Mouse (Mus musculus) C2C12 (cell line): ENCODE results near the gene Gsg1l. TPM values are rescaled to one million over a fixed set of nuclear protein-coding genes. Genes with fewer than 3 reads are reported as not detected.

Experiments used
- H3K27me3 ChIP-seq: one replicate; pipeline ENCODE4 v1.6.1; 2011; ENCODE audit not compliant: control insufficient read depth, insufficient read depth, insufficient read length
- H3K36me3 ChIP-seq: one replicate; pipeline ENCODE4 v1.6.1; 2011; ENCODE audit not compliant: control insufficient read depth, insufficient read depth
- H3K4me3 ChIP-seq: one replicate; pipeline ENCODE4 v1.5.1; 2011; ENCODE audit warnings: mild to moderate bottlenecking, control low read depth; ENCODE audit not compliant: poor library complexity, insufficient read depth, severe bottlenecking
- H3K79me2 ChIP-seq: one replicate; pipeline ENCODE4 v1.6.1; 2011; ENCODE audit not compliant: control insufficient read depth, insufficient read depth
- H3K79me3 ChIP-seq: one replicate; pipeline ENCODE4 v1.6.1; 2011; ENCODE audit warnings: low read depth, control low read depth
- H3ac ChIP-seq: one replicate; pipeline ENCODE3; 2011; ENCODE audit warnings: low read depth; ENCODE audit not compliant: control insufficient read depth, insufficient read length
- CEBPB ChIP-seq: IDR thresholded peaks from one replicate; pipeline ENCODE4 v1.6.1; 2011; ENCODE audit warnings: low read depth, mild to moderate bottlenecking, control low read depth, moderate library complexity
- CTCF ChIP-seq: IDR thresholded peaks from one replicate; pipeline ENCODE4 v1.5.1; 2011; ENCODE audit not compliant: control insufficient read depth, insufficient read depth, insufficient read length
- FOSL1 ChIP-seq: IDR thresholded peaks from one replicate; pipeline ENCODE4 v1.8.0; 2011; ENCODE audit warnings: mild to moderate bottlenecking, low read length; ENCODE audit not compliant: poor library complexity, insufficient read depth, severe bottlenecking
- MAX ChIP-seq: IDR thresholded peaks from one replicate; pipeline ENCODE4 v1.6.1; 2011; ENCODE audit warnings: mild to moderate bottlenecking, control low read depth
- MYOD1 ChIP-seq: IDR thresholded peaks from one replicate; pipeline ENCODE4 v1.6.1; 2011; ENCODE audit warnings: low read depth; ENCODE audit not compliant: control insufficient read depth, insufficient read length
- MYOG ChIP-seq: IDR thresholded peaks from one replicate; pipeline ENCODE4 v1.6.1; 2011; ENCODE audit not compliant: control insufficient read depth, insufficient read length; ENCODE audit errors: extremely low read depth
- USF1 ChIP-seq: IDR thresholded peaks from one replicate; pipeline ENCODE4 v1.6.1; 2011; ENCODE audit warnings: low read depth, mild to moderate bottlenecking, control low read depth, moderate library complexity
- polyA plus RNA-seq: library from polyadenylated mRNA; unstranded; fragments of >200 nt; fragmentation: generic; extraction: Trizol; gene quantifications from one replicate; pipeline ENCODE4 v1.2.1, GENCODE M21; 2012; ENCODE audit warnings: missing spikeins

The Gsg1l gene
- polyA plus RNA-seq, 1 experiment = not detected

- Histone ChIP-seq H3K4me3 (no peak overlapping the region), H3K36me3 (no peaks in the 10 kb centered on the region), H3K79me2 (no peaks in the 10 kb centered on the region), H3K79me3 (no peaks in the 10 kb centered on the region), H3K27me3 (peaks cover 26% of the 10 kb centered on the region), H3ac (no peak overlapping the region)
- TF ChIP-seq CTCF (no peak), USF1 (no peak), CEBPB (no peak)
Measured at GRCm38 (mm10) chr7:125948973-125949372, 133.2 kb downstream of the Gsg1l start.

DNA sequence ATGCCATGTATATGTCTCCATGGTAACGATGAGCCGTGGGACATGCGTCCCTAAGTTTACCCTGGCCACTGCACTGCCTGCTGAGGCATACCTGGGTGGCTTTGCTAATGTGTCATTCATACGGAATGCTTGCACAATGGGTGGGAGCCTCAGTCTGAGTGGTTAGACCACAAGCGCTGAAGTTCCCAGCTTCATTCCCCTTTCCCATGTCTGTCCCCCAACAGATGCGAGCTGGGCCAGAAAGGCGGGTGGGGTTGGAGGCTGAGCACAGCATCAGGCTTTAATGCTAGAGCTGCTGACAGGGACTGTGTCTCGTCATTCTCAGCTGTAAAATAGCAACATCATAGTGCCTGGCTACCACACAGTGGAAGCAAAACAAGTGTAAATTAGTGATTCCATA, 136.3 kb downstream of the Gsg1l start:
- Histone ChIP-seq H3K79me2 (no peaks in the 10 kb centered on the region), H3K79me3 (no peaks in the 10 kb centered on the region), H3K36me3 (no peaks in the 10 kb centered on the region), H3ac (no peak overlapping the region), H3K4me3 (no peak overlapping the region), H3K27me3 (peaks cover 17% of the 10 kb centered on the region)
- no peak for TF ChIP-seq MYOG
- peak; percentile 42 for TF ChIP-seq CEBPB

DNA sequence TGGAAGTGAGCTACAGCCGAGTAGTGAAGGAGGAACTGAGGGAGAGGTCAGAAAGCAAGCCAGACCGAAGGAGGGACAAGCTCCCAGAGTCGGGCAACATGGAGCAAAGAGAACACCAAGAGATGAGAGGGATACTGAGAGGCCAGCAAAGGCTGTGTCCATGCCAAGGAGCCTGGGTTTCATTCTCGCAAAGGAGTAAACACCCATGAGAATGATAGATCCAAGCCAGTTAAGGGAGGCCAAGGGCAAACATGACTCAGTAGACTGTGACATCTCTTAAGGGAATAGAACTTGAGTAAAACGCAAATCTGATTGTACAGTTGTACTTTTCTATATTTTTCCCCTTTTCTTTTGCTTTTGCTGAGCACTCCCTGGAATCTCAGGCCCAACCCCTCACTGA, 137.6 kb downstream of the Gsg1l start:
- TF ChIP-seq MYOD1 (no peak), MYOG (no peak)
- Histone ChIP-seq H3K4me3 (no peak overlapping the region), H3K79me2 (no peaks in the 10 kb centered on the region), H3K79me3 (no peaks in the 10 kb centered on the region), H3K36me3 (no peaks in the 10 kb centered on the region), H3ac (no peak overlapping the region), H3K27me3 (peaks cover 11% of the 10 kb centered on the region)

DNA sequence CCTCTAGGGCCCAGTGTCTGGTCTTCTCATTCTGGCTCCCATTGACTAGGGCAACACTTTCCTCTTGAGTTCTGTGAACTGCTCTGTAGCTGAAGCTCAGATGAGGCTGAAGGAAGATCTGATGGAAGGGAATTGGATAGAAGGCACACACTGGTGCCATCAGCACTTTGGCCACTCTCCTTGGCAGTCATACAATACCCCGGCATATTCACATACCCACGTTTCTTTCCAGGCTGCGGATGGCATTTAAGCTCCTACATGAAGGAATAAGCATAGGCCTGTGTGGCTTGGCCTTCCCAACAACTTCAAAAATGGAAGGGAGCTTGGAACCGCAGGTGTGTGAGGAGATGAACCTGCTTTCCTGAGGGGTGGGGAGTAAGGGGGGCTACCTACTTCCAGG, 138.7 kb downstream of the Gsg1l start:
- TF ChIP-seq CTCF = no peak
- no peak overlapping the region for H3ac ChIP-seq
- H3K36me3 ChIP-seq = no peaks in the 10 kb centered on the region
- no peak overlapping the region for H3K4me3 ChIP-seq
- H3K27me3 ChIP-seq = peaks cover 6% of the 10 kb centered on the region
- no peaks in the 10 kb centered on the region for H3K79me3 ChIP-seq
- H3K79me2 ChIP-seq = no peaks in the 10 kb centered on the region

- Histone ChIP-seq H3K79me3 (no peaks in the 10 kb centered on the region), H3K4me3 (no peak overlapping the region), H3ac (no peak overlapping the region), H3K27me3 (no peaks in the 10 kb centered on the region), H3K36me3 (no peaks in the 10 kb centered on the region), H3K79me2 (no peaks in the 10 kb centered on the region)
- TF ChIP-seq CTCF = no peak
Measured at GRCm38 (mm10) chr7:125942365-125943090, 139.7 kb downstream of the Gsg1l start.

DNA sequence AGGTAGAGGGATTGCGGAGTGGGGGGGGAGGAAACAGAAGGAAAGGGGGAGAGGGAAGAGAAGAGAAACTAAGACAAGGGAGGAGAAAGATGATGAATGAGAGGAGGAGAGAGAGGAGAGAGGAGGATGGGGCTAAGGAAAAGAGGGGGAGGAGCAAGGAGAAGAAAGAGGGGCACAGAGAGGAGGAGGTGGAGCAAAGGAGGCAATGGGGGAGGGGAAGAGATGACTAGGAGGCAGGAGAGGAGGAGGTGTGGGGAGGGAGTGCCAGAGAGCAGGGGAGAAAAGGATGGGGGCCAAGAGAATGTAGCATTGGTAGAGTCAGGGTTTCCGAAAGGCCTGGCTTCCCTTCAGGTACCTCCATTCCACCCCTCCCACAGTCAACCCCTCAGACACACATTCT, 147.9 kb downstream of the Gsg1l start:
- H3K79me3 ChIP-seq = no peaks in the 10 kb centered on the region
- H3K4me3 ChIP-seq = no peak overlapping the region
- no peaks in the 10 kb centered on the region for H3K79me2 ChIP-seq
- TF ChIP-seq MYOD1 = no peak
- no peak for TF ChIP-seq MAX
- no peak for TF ChIP-seq USF1
- no peak for TF ChIP-seq FOSL1
- no peak for TF ChIP-seq CTCF
- TF ChIP-seq CEBPB = no peak
- no peak for TF ChIP-seq MYOG
- H3K27me3 ChIP-seq = peaks cover 57% of the 10 kb centered on the region
- no peaks in the 10 kb centered on the region for H3K36me3 ChIP-seq
- no peak overlapping the region for H3ac ChIP-seq
